Mouse (Mus musculus) forebrain, embryonic 11.5 days (tissue): ENCODE measurements around the gene Fkbp14. TPM values are rescaled to one million over a fixed set of nuclear protein-coding genes. Genes with fewer than 3 reads are reported as not detected.

Source experiments
- ATAC-seq: fragments of 200-750 bp; cut with Nextera tagmentation; replicated peaks from 2 replicates; pipeline ENCODE4 v1.8.0; 2017; ENCODE audit warnings: moderate TSS enrichment; ENCODE audit not compliant: low FRiP score
- DNase-seq: peaks from one replicate; pipeline ENCODE4 v3.0.0-alpha.2; 2017; ENCODE audit warnings: low spot score
- H3K27ac ChIP-seq: fragments of 300-500 bp; sonication (generic); 2 replicates; pipeline ENCODE4 v1.5.1; 2014; ENCODE audit warnings: low read depth, low read length
- H3K27me3 ChIP-seq: fragments of 300-500 bp; sonication (generic); 2 replicates; pipeline ENCODE4 v1.6.1; 2014; ENCODE audit warnings: mild to moderate bottlenecking, low read length, mixed read lengths; ENCODE audit not compliant: control insufficient read depth, insufficient read depth
- H3K36me3 ChIP-seq: fragments of 300-500 bp; sonication (generic); 2 replicates; pipeline ENCODE4 v1.6.1; 2014; ENCODE audit warnings: mild to moderate bottlenecking, low read length, moderate library complexity, mixed read lengths; ENCODE audit not compliant: control insufficient read depth, insufficient read depth
- H3K4me1 ChIP-seq: fragments of 300-500 bp; sonication (generic); replicated peaks from 2 replicates; pipeline ENCODE4 v1.6.1; 2014; ENCODE audit warnings: low read length, mixed read lengths; ENCODE audit not compliant: control insufficient read depth, insufficient read depth
- H3K4me2 ChIP-seq: fragments of 300-500 bp; sonication (generic); 2 replicates; pipeline ENCODE4 v1.6.1; 2014; ENCODE audit warnings: low read depth, mild to moderate bottlenecking, low read length, moderate library complexity, mixed read lengths; ENCODE audit not compliant: severe bottlenecking
- H3K4me3 ChIP-seq: fragments of 300-500 bp; sonication (generic); 2 replicates; pipeline ENCODE4 v1.5.1; 2014; ENCODE audit warnings: low read depth, low read length
- H3K9ac ChIP-seq: fragments of 300-500 bp; sonication (generic); 2 replicates; pipeline ENCODE4 v1.6.1; 2014; ENCODE audit warnings: low read length
- H3K9me3 ChIP-seq: fragments of 300-500 bp; sonication (generic); 2 replicates; pipeline ENCODE4 v1.6.1; 2016; ENCODE audit warnings: low read length, mixed read lengths; ENCODE audit not compliant: control insufficient read depth
- WGBS: fragments of 180-500 bp; shearing (Covaris S2); extraction: QIAGEN DNeasy Blood & Tissue Kit; methylation state at CpG from one replicate; pipeline ENCODE4 v1.1.7; 2014; 5-methylcytosine and 5-hydroxymethylcytosine counted together
- polyA plus RNA-seq: library from polyadenylated mRNA; unstranded; fragments of >200 nt; fragmentation: Nextera tagmentation; extraction: Ambion mirVana; gene quantifications from 2 replicates; pipeline ENCODE4 v1.2.1, GENCODE M21; 2014

Fkbp14 gene
- polyA plus RNA-seq, 1 experiment from 2014 or later = 18.8 TPM

DNA sequence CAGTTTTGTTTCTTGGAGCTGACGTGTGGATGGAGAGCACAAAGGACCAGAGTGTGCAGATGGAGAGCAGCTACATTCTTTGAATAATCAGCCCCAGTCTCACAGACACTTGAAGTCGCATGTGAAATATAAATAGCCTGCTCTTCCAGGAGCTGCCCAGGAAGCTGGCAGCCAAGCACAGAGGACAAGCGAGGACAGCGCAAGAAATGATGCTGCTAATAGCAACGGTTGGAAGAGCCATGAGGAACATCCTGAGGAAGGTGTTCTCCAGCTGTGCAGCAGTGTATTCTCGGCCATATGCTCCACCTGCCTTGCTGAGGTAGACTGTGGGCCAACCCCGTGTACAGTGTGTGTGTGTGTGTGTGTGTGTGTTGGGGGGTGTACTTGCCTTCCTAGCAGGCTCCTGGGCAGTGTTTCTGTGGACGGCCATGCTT is 66.0 kb downstream of the Fkbp14 start:
- Histone ChIP-seq H3K4me2 (no peak overlapping the region), H3K9ac (no peak overlapping the region), H3K4me3 (no peak overlapping the region), H3K27me3 (no peaks in the 10 kb centered on the region), H3K9me3 (no peaks in the 10 kb centered on the region), H3K27ac (no peak overlapping the region), H3K36me3 (no peaks in the 10 kb centered on the region), H3K4me1 (no peaks in the 10 kb centered on the region; the same call in 1 of the 2 replicates)
- no peak for DNase-seq
- WGBS = 69% methylated on average over 8 of the region's 8 CpGs
- no peak for ATAC-seq

DNA sequence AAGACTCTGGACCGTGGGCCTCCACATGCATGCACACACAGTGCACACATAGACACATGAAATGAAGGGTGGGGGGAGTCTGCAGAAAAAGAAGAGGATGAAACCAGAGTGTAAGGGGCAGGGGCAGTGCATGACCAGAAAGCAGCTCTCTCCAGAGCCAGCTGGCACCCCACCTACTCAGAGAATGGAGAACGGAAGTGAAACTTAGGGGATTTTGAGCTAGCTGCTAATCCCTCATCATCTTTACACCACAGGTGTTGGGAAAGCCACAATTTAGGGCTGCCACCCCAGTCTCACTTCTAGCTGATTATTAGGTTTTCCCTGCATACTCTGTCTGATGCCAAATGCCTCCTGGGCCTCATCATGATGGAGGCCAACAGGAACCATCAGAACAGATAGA is 66.9 kb downstream of the Fkbp14 start:
- 85% methylated on average over 2 of the region's 2 CpGs for WGBS
- ATAC-seq (no peak), DNase-seq (no peak)
- Histone ChIP-seq H3K27ac (no peak overlapping the region), H3K4me2 (no peak overlapping the region), H3K27me3 (no peaks in the 10 kb centered on the region), H3K4me3 (no peak overlapping the region), H3K36me3 (peaks cover 2% of the 10 kb centered on the region; the same call in 1 of the 2 replicates), H3K4me1 (no peaks in the 10 kb centered on the region; the same call in 1 of the 2 replicates), H3K9ac (no peak overlapping the region), H3K9me3 (no peaks in the 10 kb centered on the region)

DNA sequence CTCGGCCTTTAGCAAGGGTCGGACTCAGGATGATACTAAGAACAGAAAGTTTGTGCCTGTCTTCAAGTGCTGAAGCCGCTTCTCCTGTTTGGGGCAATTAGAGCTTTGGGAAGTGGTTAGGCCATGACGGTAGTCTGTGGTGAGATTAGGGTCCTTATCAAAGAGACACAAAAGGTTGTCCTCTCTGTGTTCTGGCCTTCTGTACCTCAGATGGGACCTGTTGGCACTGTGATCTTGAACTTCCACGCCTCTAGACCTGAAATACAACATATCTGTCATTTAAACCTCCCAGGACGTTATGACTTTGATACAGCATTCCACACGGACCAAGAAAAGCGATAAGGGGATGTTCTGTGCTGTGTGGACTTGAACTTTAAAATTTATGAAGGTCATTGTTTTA is 68.4 kb downstream of the Fkbp14 start:
- H3K4me3 ChIP-seq = no peak overlapping the region
- no peak overlapping the region for H3K9ac ChIP-seq
- H3K4me1 ChIP-seq = no peaks in the 10 kb centered on the region; the same call in 1 of the 2 replicates
- DNase-seq (no peak), ATAC-seq (no peak)
- no peaks in the 10 kb centered on the region for H3K27me3 ChIP-seq
- H3K9me3 ChIP-seq = no peaks in the 10 kb centered on the region
- 93% methylated on average over 8 of the region's 8 CpGs for WGBS
- no peak overlapping the region for H3K27ac ChIP-seq
- H3K36me3 ChIP-seq = peaks cover 2% of the 10 kb centered on the region; the same call in 1 of the 2 replicates
- H3K4me2 ChIP-seq = no peak overlapping the region

Other genes starting within 250 kb of the Fkbp14 start
- gene Wipf3, start 167.7 kb downstream of the Fkbp14 start, polyA plus RNA-seq = 0.96 and 1.3 TPM in 2 replicates
- gene Scrn1, start 30.8 kb downstream of the Fkbp14 start, polyA plus RNA-seq = 102 and 123 TPM in 2 replicates
- 25.8 and 25.9 TPM in 2 replicates for gene Plekha8, start 2.2 kb downstream of the Fkbp14 start, polyA plus RNA-seq
- 18.5 and 20.0 TPM in 2 replicates for gene Mturn, start 84.3 kb upstream of the Fkbp14 start, polyA plus RNA-seq
- 2.8 and 3.0 TPM in 2 replicates for gene Znrf2, start 219.6 kb upstream of the Fkbp14 start, polyA plus RNA-seq